In the genomic region with DNA sequence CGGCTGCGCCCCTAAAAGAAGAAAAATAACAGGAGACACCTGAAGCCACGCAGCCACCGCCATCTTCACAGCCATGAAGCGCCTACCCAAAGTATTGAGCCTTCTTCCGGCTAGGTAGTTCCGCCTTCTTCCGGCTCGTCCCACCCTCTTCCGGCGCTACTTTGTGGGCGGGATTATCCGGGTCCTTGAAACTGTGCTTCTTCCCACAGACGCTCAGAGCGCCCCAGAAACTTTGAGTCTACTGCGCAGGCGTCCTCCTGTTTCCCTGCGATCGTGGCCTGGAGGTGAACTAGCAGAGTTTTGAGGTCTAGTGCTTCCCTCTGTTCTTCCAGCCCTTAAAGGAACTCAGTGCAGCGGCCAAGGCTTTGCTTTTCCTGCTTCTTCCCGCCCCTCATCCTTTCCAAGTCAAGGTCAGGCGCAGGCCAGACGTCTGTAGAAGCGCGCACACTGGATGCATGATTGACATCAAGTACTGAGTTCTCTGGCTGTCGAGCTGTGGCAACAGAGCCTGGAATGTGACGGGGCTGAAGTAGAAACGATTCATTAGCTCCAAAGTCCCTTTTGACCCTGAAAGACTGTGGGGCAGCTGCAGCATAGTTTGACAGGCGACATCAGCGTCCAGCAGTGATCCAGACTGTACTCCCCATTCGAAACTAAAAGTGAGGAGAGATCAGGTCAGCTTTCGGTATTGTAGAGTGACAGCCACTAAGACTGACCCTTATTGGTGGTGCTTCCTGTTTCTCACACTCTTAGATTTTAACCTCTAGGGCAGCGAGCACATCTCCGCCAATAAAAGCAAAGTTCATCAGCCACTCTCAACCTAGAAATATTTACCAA, we compare ENCODE assay signal across 7 mouse cellular contexts. TPM values are rescaled to one million over a fixed set of nuclear protein-coding genes. Genes with fewer than 3 reads are reported as not detected.
DNase-seq lines count a peak whose midpoint lies in the region; ATAC-seq lines count a peak whose summit lies in the region.

A gene (minus strand): TSS at position 128 of the 837 bp plus-strand sequence.

- H3K4me2 ChIP-seq in embryonic facial prominence, embryonic 11.5 days (ENCODE audit: low read depth, low read length): peak within 1 kb of the TSS; percentile 61
- peak within 1 kb of the TSS; percentile 75 for H3K4me2 ChIP-seq in midbrain, embryonic 13.5 days (replicated peaks)

- H3K27me3 ChIP-seq in embryonic facial prominence, embryonic 11.5 days (ENCODE audit: control insufficient read depth, insufficient read depth, low read length): no peaks in the 10 kb centered on the region
- no peaks in the 10 kb centered on the region for H3K27me3 ChIP-seq in limb, embryonic 10.5 days (ENCODE audit: low read depth, poor library complexity, severe bottlenecking)
- H3K27me3 ChIP-seq in midbrain, embryonic 13.5 days: no peaks in the 10 kb centered on the region

- WGBS in embryonic facial prominence, embryonic 11.5 days: under 1% methylated on average over 34 of the region's 34 CpGs
- WGBS in limb, embryonic 10.5 days: under 1% methylated on average over 34 of the region's 34 CpGs
- under 1% methylated on average over 34 of the region's 34 CpGs for WGBS in midbrain, embryonic 13.5 days

- H3K4me1 ChIP-seq in embryonic facial prominence, embryonic 11.5 days (ENCODE audit: control insufficient read depth, insufficient read depth, low read length): no peaks in the 10 kb centered on the region; the same call in 1 of the 2 replicates
- peaks cover 14% of the 10 kb centered on the region for H3K4me1 ChIP-seq in limb, embryonic 10.5 days
- H3K4me1 ChIP-seq in midbrain, embryonic 13.5 days (replicated peaks): peaks cover 24% of the 10 kb centered on the region

- H3K9ac ChIP-seq in embryonic facial prominence, embryonic 11.5 days (replicated peaks; ENCODE audit: low read length): peak within 1 kb of the TSS; percentile 76
- H3K9ac ChIP-seq in midbrain, embryonic 13.5 days (replicated peaks): peak within 1 kb of the TSS; percentile 77

- H3K27ac ChIP-seq in embryonic facial prominence, embryonic 11.5 days (replicated peaks; ENCODE audit: low read depth, low read length): peak within 1 kb of the TSS; percentile 75
- peak within 1 kb of the TSS; percentile 92 for H3K27ac ChIP-seq in limb, embryonic 10.5 days
- H3K27ac ChIP-seq in midbrain, embryonic 13.5 days: peak within 1 kb of the TSS; percentile 84

- H3K4me3 ChIP-seq in embryonic facial prominence, embryonic 11.5 days (ENCODE audit: low read depth, low read length): peak within 1 kb of the TSS; percentile 80
- H3K4me3 ChIP-seq in limb, embryonic 10.5 days: peak within 1 kb of the TSS; percentile 84
- H3K4me3 ChIP-seq in midbrain, embryonic 13.5 days (replicated peaks): peak within 1 kb of the TSS; percentile 80

- peak; percentile 96 for DNase-seq in adrenal gland, postnatal 14 days
- DNase-seq in embryonic facial prominence, embryonic 11.5 days (ENCODE audit: low spot score): peak; percentile 99
- DNase-seq in kidney, adult 11 months: peak; percentile 96
- DNase-seq in limb, embryonic 10.5 days (ENCODE audit: low spot score): peak; percentile 97
- peak; percentile 90 for DNase-seq in spleen, adult 12 weeks (ENCODE audit: low spot score)

- peak; percentile 99 for ATAC-seq in embryonic facial prominence, embryonic 11.5 days (replicated peaks; ENCODE audit: insufficient number of reproducible peaks, low FRiP score, low TSS enrichment, low read depth)
- peak; percentile 95 for ATAC-seq in granulocyte monocyte progenitor cell, adult 5-6 weeks (replicated peaks; ENCODE audit: poor library complexity, severe bottlenecking)
- peak; percentile 100 for ATAC-seq in midbrain, embryonic 13.5 days

- H3K9me3 ChIP-seq in embryonic facial prominence, embryonic 11.5 days (replicated peaks; ENCODE audit: control insufficient read depth, low read length): no peaks in the 10 kb centered on the region
- no peaks in the 10 kb centered on the region for H3K9me3 ChIP-seq in limb, embryonic 10.5 days (replicated peaks)
- H3K9me3 ChIP-seq in midbrain, embryonic 13.5 days: peaks cover 10% of the 10 kb centered on the region

- H3K36me3 ChIP-seq in embryonic facial prominence, embryonic 11.5 days (replicated peaks; ENCODE audit: control insufficient read depth, insufficient read depth, low read depth, low read length): no peaks in the 10 kb centered on the region; the same call in 1 of the 2 replicates
- H3K36me3 ChIP-seq in limb, embryonic 10.5 days: peaks cover 10% of the 10 kb centered on the region; the same call in 1 of the 2 replicates
- H3K36me3 ChIP-seq in midbrain, embryonic 13.5 days: no peaks in the 10 kb centered on the region

RNA-seq across cellular contexts. Expression of the gene that starts here (rescaled TPM):
- total RNA-seq in adrenal gland, postnatal 14 days (2021): 36.2 and 38.3 TPM in 2 replicates
- 8.0 and 10.4 TPM in 2 replicates for polyA plus RNA-seq in embryonic facial prominence, embryonic 11.5 days (2014; fragmentation: Nextera tagmentation; extraction: Ambion mirVana)
- total RNA-seq in granulocyte monocyte progenitor cell, adult 5-6 weeks (2014; fragmentation: Nextera tagmentation): 24.8 and 27.8 TPM in 2 replicates
- total RNA-seq in granulocyte monocyte progenitor cell, adult 5-6 weeks (2017): 52.1 and 74.8 TPM in 2 replicates
- 4.9 and 6.8 TPM in 2 replicates for polyA plus RNA-seq in limb, embryonic 10.5 days (2016; fragmentation: Nextera tagmentation; extraction: Ambion mirVana)
- 7.7 and 10.2 TPM in 2 replicates for polyA plus RNA-seq in midbrain, embryonic 13.5 days (2015; fragmentation: Nextera tagmentation; extraction: Ambion mirVana)

Comparison
In these comparisons a context has a peak if more than half of its experiments do, and no peak if none do; other contexts are left out.
1. Peak in every context shown above with its lines: DNase-seq, ATAC-seq, H3K4me3 ChIP-seq and H3K27ac ChIP-seq.